Mouse (Mus musculus) olfactory bulb, adult 2 months (tissue): ENCODE results near the gene Erlin1.

Source experiments
- CTCF ChIP-seq: fragments of 200-500 bp; IDR thresholded peaks from 2 replicates; pipeline ENCODE4 v1.5.1; 2012; ENCODE audit warnings: low read depth, mild to moderate bottlenecking, low read length, moderate library complexity; ENCODE audit not compliant: insufficient read depth
- POLR2A ChIP-seq: fragments of 200-500 bp; IDR thresholded peaks from 2 replicates; pipeline ENCODE4 v1.6.1; 2012; ENCODE audit warnings: mild to moderate bottlenecking, low read depth, low read length, moderate library complexity; ENCODE audit not compliant: insufficient read depth

GRCm38 (mm10) chr19:44080023-44080422, 10.4 kb upstream of the Erlin1 start:
- TF ChIP-seq CTCF: no peak
- no peak for TF ChIP-seq POLR2A
